Mouse (Mus musculus): Measurements from ENCODE around the gene Atxn7l1. TPM values are rescaled to one million over a fixed set of nuclear protein-coding genes. Genes with fewer than 3 reads are reported as not detected.

Gene Atxn7l1
- polyA plus RNA-seq, 1 experiment from 2014 or later, result 17.0 TPM

DNA sequence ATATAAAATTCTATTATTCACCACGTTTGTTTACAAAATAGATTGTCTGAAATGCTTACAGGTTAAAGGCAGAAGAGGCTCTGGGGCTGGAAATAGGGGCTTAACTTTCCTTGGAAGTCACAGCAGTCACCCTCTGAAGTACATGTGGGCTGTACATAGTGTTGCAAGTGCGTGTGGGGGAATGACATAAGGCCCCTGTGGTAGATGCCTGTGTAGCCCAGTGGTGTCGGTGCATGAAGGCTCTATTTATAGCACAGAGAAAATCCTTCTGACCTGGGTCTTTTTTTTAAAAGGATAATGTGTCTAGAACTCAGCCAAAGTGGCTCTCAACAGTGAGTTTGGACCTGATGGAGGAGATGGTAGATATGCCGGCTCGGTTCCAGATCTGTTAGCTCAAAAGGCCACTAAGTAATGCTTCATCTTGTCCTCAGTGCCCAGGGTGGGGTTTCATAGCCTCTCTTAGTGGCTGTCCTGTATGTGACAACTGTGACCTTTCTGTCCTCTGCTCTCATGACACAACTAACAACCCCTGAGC is 111.6 kb downstream of the Atxn7l1 start:
- Histone ChIP-seq H3K4me2 (no peak overlapping the region), H3K27ac (ENCODE audit: low read depth, low read length) (no peak overlapping the region), H3K4me3 (ENCODE audit: low read depth, low read length) (no peak overlapping the region), H3K9ac (ENCODE audit: low read length) (no peak overlapping the region), H3K9me3 (ENCODE audit: control insufficient read depth, low read length) (no peaks in the 10 kb centered on the region), H3K4me1 (ENCODE audit: control insufficient read depth, insufficient read depth, low read length) (no peaks in the 10 kb centered on the region), H3K27me3 (ENCODE audit: control insufficient read depth, insufficient read depth, low read length) (no peaks in the 10 kb centered on the region), H3K36me3 (ENCODE audit: control insufficient read depth, insufficient read depth, low read length) (no peaks in the 10 kb centered on the region)
- DNase-seq (ENCODE audit: low spot score, missing footprints) (no peak), ATAC-seq (ENCODE audit: low FRiP score) (no peak)
- 90% methylated on average over 5 of the region's 5 CpGs for WGBS

DNA sequence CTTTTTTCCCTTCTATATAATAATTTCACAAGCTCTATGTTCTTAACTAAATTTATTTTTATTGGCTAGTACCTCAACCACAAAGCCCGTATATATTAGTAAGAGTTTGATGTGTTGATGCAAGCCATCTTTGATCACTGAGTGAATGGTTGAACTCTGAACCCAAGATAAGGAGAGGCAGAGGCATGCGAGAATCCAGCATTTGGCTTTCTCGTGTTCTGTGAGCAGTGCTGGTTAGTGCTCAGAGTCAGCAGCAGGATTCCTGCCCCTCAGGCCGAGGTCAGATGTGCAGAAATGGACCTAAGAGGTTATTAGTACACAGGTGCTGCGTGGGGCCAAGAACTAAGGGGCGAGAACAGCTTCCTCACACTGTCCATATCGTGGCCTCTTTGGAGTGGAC is 113.1 kb downstream of the Atxn7l1 start:
- DNase-seq (ENCODE audit: low spot score, missing footprints) (no peak), ATAC-seq (ENCODE audit: low FRiP score) (no peak)
- no peaks in the 10 kb centered on the region for H3K9me3 ChIP-seq (ENCODE audit: control insufficient read depth, low read length)
- no peaks in the 10 kb centered on the region for H3K27me3 ChIP-seq (ENCODE audit: control insufficient read depth, insufficient read depth, low read length)
- WGBS, result 88% methylated on average over 7 of the region's 7 CpGs
- no peak overlapping the region for H3K4me2 ChIP-seq
- no peak overlapping the region for H3K9ac ChIP-seq (ENCODE audit: low read length)
- no peaks in the 10 kb centered on the region for H3K36me3 ChIP-seq (ENCODE audit: control insufficient read depth, insufficient read depth, low read length)
- H3K4me3 ChIP-seq (ENCODE audit: low read depth, low read length), result no peak overlapping the region
- no peaks in the 10 kb centered on the region for H3K4me1 ChIP-seq (ENCODE audit: control insufficient read depth, insufficient read depth, low read length)
- no peak overlapping the region for H3K27ac ChIP-seq (ENCODE audit: low read depth, low read length)

DNA sequence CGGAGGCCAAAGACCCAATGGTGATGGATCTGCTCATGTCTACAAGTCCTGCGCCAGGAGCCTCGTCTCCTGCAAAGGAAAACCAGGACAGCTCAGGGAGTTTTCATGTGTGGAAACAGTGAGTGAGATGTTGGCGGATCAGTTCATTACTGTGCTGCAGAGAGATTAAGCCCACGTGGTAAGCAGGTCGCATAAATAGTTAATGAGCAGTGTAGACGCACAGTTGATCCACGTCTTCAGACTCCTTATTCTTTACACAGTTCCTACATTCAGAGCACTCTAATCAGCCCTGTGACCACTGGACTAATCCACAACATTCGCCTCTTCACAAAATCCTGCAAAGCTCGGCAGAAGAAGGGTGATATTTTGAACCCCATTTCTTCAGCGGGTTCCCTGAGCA is 118.4 kb downstream of the Atxn7l1 start:
- WGBS, result 87% methylated on average over 11 of the region's 11 CpGs
- no peak for ATAC-seq (ENCODE audit: low FRiP score)

GRCm38 (mm10) chr12:33267965-33268364 is 120.5 kb downstream of the Atxn7l1 start:
- H3K4me3 ChIP-seq (ENCODE audit: low read depth, low read length), result no peak overlapping the region
- no peak overlapping the region for H3K9ac ChIP-seq (ENCODE audit: low read length)
- WGBS, result 73% methylated on average over 4 of the region's 4 CpGs
- H3K4me2 ChIP-seq, result no peak overlapping the region
- H3K36me3 ChIP-seq (ENCODE audit: control insufficient read depth, insufficient read depth, low read length), result no peaks in the 10 kb centered on the region
- H3K27me3 ChIP-seq (ENCODE audit: control insufficient read depth, insufficient read depth, low read length), result no peaks in the 10 kb centered on the region
- H3K9me3 ChIP-seq (ENCODE audit: control insufficient read depth, low read length), result no peaks in the 10 kb centered on the region
- H3K4me1 ChIP-seq (ENCODE audit: control insufficient read depth, insufficient read depth, low read length), result no peaks in the 10 kb centered on the region
- ATAC-seq (ENCODE audit: low FRiP score) (no peak), DNase-seq (ENCODE audit: low spot score, missing footprints) (no peak)
- H3K27ac ChIP-seq (ENCODE audit: low read depth, low read length), result no peak overlapping the region

More for the DNA sequence above, 118.4 kb downstream of the Atxn7l1 start:
- no peak for DNase-seq (ENCODE audit: low spot score, missing footprints)
- H3K36me3 ChIP-seq (ENCODE audit: control insufficient read depth, insufficient read depth, low read length), result no peaks in the 10 kb centered on the region
- no peak overlapping the region for H3K27ac ChIP-seq (ENCODE audit: low read depth, low read length)
- no peaks in the 10 kb centered on the region for H3K4me1 ChIP-seq (ENCODE audit: control insufficient read depth, insufficient read depth, low read length)
- H3K9me3 ChIP-seq (ENCODE audit: control insufficient read depth, low read length), result no peaks in the 10 kb centered on the region
- no peak overlapping the region for H3K9ac ChIP-seq (ENCODE audit: low read length)
- no peak overlapping the region for H3K4me3 ChIP-seq (ENCODE audit: low read depth, low read length)
- H3K27me3 ChIP-seq (ENCODE audit: control insufficient read depth, insufficient read depth, low read length), result no peaks in the 10 kb centered on the region
- no peak overlapping the region for H3K4me2 ChIP-seq

- 79% methylated on average over 5 of the region's 5 CpGs for WGBS
- Histone ChIP-seq H3K4me1 (ENCODE audit: control insufficient read depth, insufficient read depth, low read length) (no peaks in the 10 kb centered on the region), H3K27ac (ENCODE audit: low read depth, low read length) (no peak overlapping the region), H3K4me3 (ENCODE audit: low read depth, low read length) (no peak overlapping the region), H3K27me3 (ENCODE audit: control insufficient read depth, insufficient read depth, low read length) (no peaks in the 10 kb centered on the region), H3K36me3 (ENCODE audit: control insufficient read depth, insufficient read depth, low read length) (no peaks in the 10 kb centered on the region), H3K4me2 (no peak overlapping the region), H3K9me3 (ENCODE audit: control insufficient read depth, low read length) (no peaks in the 10 kb centered on the region), H3K9ac (ENCODE audit: low read length) (no peak overlapping the region)
- ATAC-seq (ENCODE audit: low FRiP score) (no peak), DNase-seq (ENCODE audit: low spot score, missing footprints) (no peak)
Measured at GRCm38 (mm10) chr12:33269743-33270142, 122.2 kb downstream of the Atxn7l1 start.

GRCm38 (mm10) chr12:33271865-33272264 is 124.4 kb downstream of the Atxn7l1 start:
- H3K9ac ChIP-seq (ENCODE audit: low read length), result no peak overlapping the region
- no peaks in the 10 kb centered on the region for H3K4me1 ChIP-seq (ENCODE audit: control insufficient read depth, insufficient read depth, low read length)
- H3K27me3 ChIP-seq (ENCODE audit: control insufficient read depth, insufficient read depth, low read length), result no peaks in the 10 kb centered on the region
- H3K36me3 ChIP-seq (ENCODE audit: control insufficient read depth, insufficient read depth, low read length), result no peaks in the 10 kb centered on the region
- H3K4me3 ChIP-seq (ENCODE audit: low read depth, low read length), result no peak overlapping the region
- WGBS, result 88% methylated on average over 12 of the region's 12 CpGs
- no peak for DNase-seq (ENCODE audit: low spot score, missing footprints)
- H3K4me2 ChIP-seq, result no peak overlapping the region
- no peak for ATAC-seq (ENCODE audit: low FRiP score)
- no peak overlapping the region for H3K27ac ChIP-seq (ENCODE audit: low read depth, low read length)
- H3K9me3 ChIP-seq (ENCODE audit: control insufficient read depth, low read length), result no peaks in the 10 kb centered on the region

- no peak overlapping the region for H3K27ac ChIP-seq (ENCODE audit: low read depth, low read length)
- no peak overlapping the region for H3K4me2 ChIP-seq
- no peak overlapping the region for H3K4me3 ChIP-seq (ENCODE audit: low read depth, low read length)
- H3K36me3 ChIP-seq (ENCODE audit: control insufficient read depth, insufficient read depth, low read length), result no peaks in the 10 kb centered on the region
- no peak overlapping the region for H3K9ac ChIP-seq (ENCODE audit: low read length)
- WGBS, result 78% methylated on average over 9 of the region's 9 CpGs
- no peaks in the 10 kb centered on the region for H3K9me3 ChIP-seq (ENCODE audit: control insufficient read depth, low read length)
- no peaks in the 10 kb centered on the region for H3K27me3 ChIP-seq (ENCODE audit: control insufficient read depth, insufficient read depth, low read length)
- DNase-seq (ENCODE audit: low spot score, missing footprints) (no peak), ATAC-seq (ENCODE audit: low FRiP score) (no peak)
- no peaks in the 10 kb centered on the region for H3K4me1 ChIP-seq (ENCODE audit: control insufficient read depth, insufficient read depth, low read length)
Measured at GRCm38 (mm10) chr12:33272441-33272840, 124.9 kb downstream of the Atxn7l1 start.

DNA sequence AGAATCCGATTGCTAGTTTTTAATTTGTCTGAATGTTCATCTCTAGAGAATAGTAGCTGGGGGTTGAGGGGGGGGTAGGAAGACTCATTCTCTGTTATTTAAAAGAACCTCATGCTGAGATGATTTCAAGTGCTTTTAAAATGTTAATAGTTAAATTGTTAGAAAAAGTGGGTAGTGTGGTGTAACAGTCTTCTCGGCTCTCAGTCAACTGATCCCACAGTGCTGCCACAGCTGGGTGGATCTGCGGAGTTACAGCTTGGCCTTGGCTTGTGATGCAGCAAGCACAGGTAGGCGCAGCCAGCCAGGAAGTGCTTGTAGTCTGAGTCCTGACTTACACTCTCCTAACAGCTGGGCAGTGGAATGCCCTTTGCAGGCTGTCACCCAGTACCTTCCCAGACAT is 125.7 kb downstream of the Atxn7l1 start:
- Histone ChIP-seq H3K36me3 (ENCODE audit: control insufficient read depth, insufficient read depth, low read length) (no peaks in the 10 kb centered on the region), H3K27me3 (ENCODE audit: control insufficient read depth, insufficient read depth, low read length) (no peaks in the 10 kb centered on the region), H3K9me3 (ENCODE audit: control insufficient read depth, low read length) (no peaks in the 10 kb centered on the region), H3K27ac (ENCODE audit: low read depth, low read length) (no peak overlapping the region), H3K9ac (ENCODE audit: low read length) (no peak overlapping the region), H3K4me2 (no peak overlapping the region), H3K4me1 (ENCODE audit: control insufficient read depth, insufficient read depth, low read length) (no peaks in the 10 kb centered on the region), H3K4me3 (ENCODE audit: low read depth, low read length) (no peak overlapping the region)
- ATAC-seq (ENCODE audit: low FRiP score) (no peak), DNase-seq (ENCODE audit: low spot score, missing footprints) (no peak)
- 76% methylated on average over 4 of the region's 4 CpGs for WGBS

DNA sequence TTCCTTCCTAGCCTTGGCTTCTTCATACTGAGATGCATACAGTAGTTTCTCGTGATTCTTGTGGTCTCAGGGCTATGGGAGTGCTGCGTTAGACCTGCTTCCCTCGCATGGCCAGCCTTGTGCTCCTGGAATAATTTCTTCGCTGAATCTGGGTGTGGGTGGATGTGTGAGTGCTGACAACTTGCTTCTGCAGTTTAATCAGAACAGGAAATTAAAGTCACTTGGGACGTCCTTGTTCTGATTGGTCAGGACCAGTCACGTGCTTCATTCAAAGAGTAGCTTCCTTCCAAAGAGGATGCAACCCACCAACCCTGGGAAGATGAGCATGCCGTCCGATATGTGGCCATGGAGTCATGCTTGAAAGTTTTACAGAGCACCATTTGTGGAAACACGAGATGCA is 126.2 kb downstream of the Atxn7l1 start:
- no peak overlapping the region for H3K9ac ChIP-seq (ENCODE audit: low read length)
- no peak overlapping the region for H3K4me2 ChIP-seq
- DNase-seq (ENCODE audit: low spot score, missing footprints) (no peak), ATAC-seq (ENCODE audit: low FRiP score) (no peak)
- H3K36me3 ChIP-seq (ENCODE audit: control insufficient read depth, insufficient read depth, low read length), result no peaks in the 10 kb centered on the region
- H3K4me1 ChIP-seq (ENCODE audit: control insufficient read depth, insufficient read depth, low read length), result no peaks in the 10 kb centered on the region
- 89% methylated on average over 9 of the region's 9 CpGs for WGBS
- no peak overlapping the region for H3K27ac ChIP-seq (ENCODE audit: low read depth, low read length)
- no peak overlapping the region for H3K4me3 ChIP-seq (ENCODE audit: low read depth, low read length)
- no peaks in the 10 kb centered on the region for H3K27me3 ChIP-seq (ENCODE audit: control insufficient read depth, insufficient read depth, low read length)
- no peaks in the 10 kb centered on the region for H3K9me3 ChIP-seq (ENCODE audit: control insufficient read depth, low read length)

DNA sequence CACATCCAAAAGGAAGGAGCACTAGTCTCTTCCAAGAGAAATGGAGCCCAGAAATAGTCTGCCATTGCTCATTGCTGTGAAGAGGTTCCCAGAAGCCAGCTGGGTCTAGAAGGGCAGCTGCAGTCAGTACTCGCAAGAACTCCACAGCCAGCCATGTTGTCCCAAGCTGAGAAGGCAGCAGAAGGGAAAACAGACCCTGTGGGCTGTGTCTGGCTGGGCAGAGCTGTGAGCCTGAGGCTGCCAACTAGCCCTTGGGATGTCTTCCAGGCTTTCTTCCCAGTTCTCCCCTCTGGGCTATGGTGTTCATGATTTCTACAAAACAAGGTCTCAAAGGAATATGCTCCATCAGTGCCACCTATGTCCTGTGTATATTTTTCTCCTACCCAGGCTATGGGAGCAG is 128.5 kb downstream of the Atxn7l1 start:
- WGBS, result 82% methylated on average over 1 of the region's 1 CpGs
- H3K27ac ChIP-seq (ENCODE audit: low read depth, low read length), result no peak overlapping the region
- H3K36me3 ChIP-seq (ENCODE audit: control insufficient read depth, insufficient read depth, low read length), result no peaks in the 10 kb centered on the region
- DNase-seq (ENCODE audit: low spot score, missing footprints) (no peak), ATAC-seq (ENCODE audit: low FRiP score) (no peak)
- H3K27me3 ChIP-seq (ENCODE audit: control insufficient read depth, insufficient read depth, low read length), result no peaks in the 10 kb centered on the region
- H3K9ac ChIP-seq (ENCODE audit: low read length), result no peak overlapping the region
- no peak overlapping the region for H3K4me3 ChIP-seq (ENCODE audit: low read depth, low read length)
- no peaks in the 10 kb centered on the region for H3K9me3 ChIP-seq (ENCODE audit: control insufficient read depth, low read length)
- H3K4me2 ChIP-seq, result no peak overlapping the region
- no peaks in the 10 kb centered on the region for H3K4me1 ChIP-seq (ENCODE audit: control insufficient read depth, insufficient read depth, low read length)
